Mouse (Mus musculus): ENCODE measurements around the gene Ifitm2. TPM values are rescaled to one million over a fixed set of nuclear protein-coding genes. Genes with fewer than 3 reads are reported as not detected.

The Ifitm2 gene
- polyA plus RNA-seq, 1 experiment from 2014 or later: 1,048 TPM

DNA sequence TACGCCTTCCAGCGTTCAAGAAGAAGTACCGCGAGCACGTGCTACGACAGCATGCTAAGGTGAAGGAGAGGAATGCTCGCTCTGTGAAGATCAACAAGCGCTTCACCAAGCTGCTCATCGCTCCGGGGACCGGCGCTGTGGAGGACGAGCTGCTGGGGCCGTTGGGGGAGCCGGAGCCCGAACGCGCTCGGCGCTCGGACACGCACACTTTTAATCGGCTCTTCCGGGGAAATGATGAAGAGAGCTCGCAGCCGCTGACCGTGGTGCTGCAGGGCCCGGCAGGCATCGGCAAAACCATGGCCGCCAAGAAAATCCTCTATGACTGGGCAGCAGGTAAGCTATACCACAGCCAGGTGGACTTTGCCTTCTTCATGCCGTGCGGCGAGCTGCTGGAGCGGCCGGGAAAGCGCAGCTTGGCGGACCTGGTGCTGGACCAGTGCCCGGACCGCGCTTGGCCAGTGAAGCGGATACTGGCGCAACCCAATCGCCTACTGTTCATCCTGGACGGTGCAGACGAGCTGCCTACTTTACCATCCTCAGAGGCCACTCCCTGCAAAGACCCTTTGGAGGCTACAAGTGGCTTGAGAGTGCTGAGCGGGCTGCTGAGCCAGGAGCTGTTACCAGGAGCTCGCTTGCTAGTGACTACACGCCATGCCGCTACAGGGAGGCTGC, 33.3 kb downstream of the Ifitm2 start:
- DNase-seq (ENCODE audit: low spot score): peak; percentile 74
- Histone ChIP-seq H3K9me3 (ENCODE audit: control insufficient read depth, low read length) (no peaks in the 10 kb centered on the region), H3K9ac (ENCODE audit: low read length) (peak overlapping the region; percentile 18; the same call in 1 of the 2 replicates), H3K36me3 (ENCODE audit: control insufficient read depth, insufficient read depth, low read length) (no peaks in the 10 kb centered on the region), H3K4me2 (replicated peaks; ENCODE audit: low read depth) (peak overlapping the region; percentile 59), H3K4me1 (replicated peaks; ENCODE audit: control insufficient read depth, insufficient read depth) (0 out of 2 replicates have a peak, but pooled peaks cover 2% of the 10 kb centered on the region), H3K4me3 (ENCODE audit: low read depth, low read length) (peak overlapping the region; percentile 39), H3K27ac (replicated peaks) (no peak overlapping the region), H3K27me3 (ENCODE audit: control insufficient read depth, insufficient read depth, low read length) (peaks cover 12% of the 10 kb centered on the region; the same call in 1 of the 2 replicates)
- no peak for TF ChIP-seq EP300 (optimal IDR thresholded peaks at IDR 0.05)
- TF ChIP-seq CTCF (IDR thresholded peaks at IDR 0.05; ENCODE audit: low read depth): no peak
- ATAC-seq (ENCODE audit: low FRiP score, low TSS enrichment): peak; percentile 54
- WGBS: 1% methylated on average over 49 of the region's 49 CpGs

DNA sequence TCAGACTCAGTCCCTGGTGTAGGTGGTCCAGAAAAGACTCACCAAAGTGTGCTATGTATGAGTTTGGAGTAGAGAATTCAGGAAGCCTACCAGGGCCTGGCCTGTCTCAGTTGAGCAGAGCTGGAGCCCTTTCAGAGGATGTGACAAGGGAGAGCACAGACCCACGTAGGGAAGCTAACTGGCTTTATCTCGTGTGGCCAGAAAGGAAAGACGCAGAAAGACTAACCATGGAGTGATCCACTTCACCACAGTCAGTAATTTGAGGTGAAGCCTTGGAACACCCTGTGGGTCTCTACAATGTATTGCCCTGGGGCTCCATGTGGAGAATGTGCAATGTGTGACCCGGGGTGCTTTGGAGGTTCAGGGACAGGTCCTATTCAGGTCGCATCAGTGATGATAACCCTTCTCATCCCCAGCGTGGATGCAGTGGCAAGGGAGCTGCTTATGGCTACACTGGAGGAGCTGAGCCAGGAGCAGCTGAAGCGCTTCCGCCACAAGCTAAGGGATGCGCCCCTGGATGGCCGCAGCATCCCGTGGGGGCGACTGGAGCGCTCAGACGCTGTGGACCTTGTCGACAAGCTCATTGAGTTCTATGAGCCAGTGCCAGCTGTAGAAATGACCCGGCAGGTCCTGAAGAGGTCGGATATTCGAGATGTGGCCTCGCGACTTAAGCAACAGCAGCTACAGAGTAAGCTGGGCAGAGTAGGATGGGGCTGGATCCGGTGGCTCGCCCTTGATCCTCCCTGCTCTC, 34.4 kb downstream of the Ifitm2 start:
- no peak overlapping the region for H3K9ac ChIP-seq (ENCODE audit: low read length)
- WGBS: 34% methylated on average over 22 of the region's 22 CpGs
- DNase-seq (ENCODE audit: low spot score) (no peak), ATAC-seq (ENCODE audit: low FRiP score, low TSS enrichment) (no peak)
- no peaks in the 10 kb centered on the region for H3K9me3 ChIP-seq (ENCODE audit: control insufficient read depth, low read length)
- no peak overlapping the region for H3K4me3 ChIP-seq (ENCODE audit: low read depth, low read length)
- H3K27me3 ChIP-seq (ENCODE audit: control insufficient read depth, insufficient read depth, low read length): peaks cover 12% of the 10 kb centered on the region; the same call in 1 of the 2 replicates
- H3K4me1 ChIP-seq (replicated peaks; ENCODE audit: control insufficient read depth, insufficient read depth): 0 out of 2 replicates have a peak, but pooled peaks cover 2% of the 10 kb centered on the region
- no peak overlapping the region for H3K27ac ChIP-seq (replicated peaks)
- no peaks in the 10 kb centered on the region for H3K36me3 ChIP-seq (ENCODE audit: control insufficient read depth, insufficient read depth, low read length)
- no peak for TF ChIP-seq CTCF (IDR thresholded peaks at IDR 0.05; ENCODE audit: low read depth)
- TF ChIP-seq EP300 (optimal IDR thresholded peaks at IDR 0.05): no peak
- no peak overlapping the region for H3K4me2 ChIP-seq (replicated peaks; ENCODE audit: low read depth)

DNA sequence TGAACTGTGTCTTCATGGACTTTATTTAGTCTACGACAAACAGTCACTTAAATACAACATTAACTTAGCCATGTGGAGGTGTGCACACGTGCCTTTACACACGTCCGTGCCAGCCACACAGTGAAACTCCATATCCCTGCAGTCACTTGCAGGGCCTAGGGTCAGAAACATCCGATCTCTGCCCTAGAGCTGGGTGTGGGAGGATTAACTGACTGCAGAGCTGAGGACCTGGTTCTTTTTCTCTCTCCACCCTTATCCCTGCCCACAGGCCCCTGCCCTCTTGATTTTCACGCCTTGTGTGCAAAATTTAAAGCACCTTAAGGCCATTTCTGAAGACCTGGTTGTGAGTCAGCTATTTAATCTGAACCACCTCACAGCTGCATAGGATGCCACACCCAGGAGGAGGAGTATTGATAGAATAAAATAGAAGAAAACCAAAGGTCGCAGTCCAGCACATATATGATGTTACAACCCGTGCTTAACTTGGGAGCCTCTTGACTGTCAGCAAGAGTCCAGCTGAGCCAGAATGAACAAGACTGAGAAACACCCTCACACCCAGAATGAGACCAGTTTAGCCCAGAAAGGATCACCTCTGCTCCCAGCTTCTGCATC, 35.3 kb downstream of the Ifitm2 start, which contains the start of gene Nlrp6:
Nlrp6 (plus strand) TSS at position 485 of the 612 bp plus-strand sequence.
- no peaks in the 10 kb centered on the region for H3K36me3 ChIP-seq (ENCODE audit: control insufficient read depth, insufficient read depth, low read length)
- no peak for TF ChIP-seq EP300 (optimal IDR thresholded peaks at IDR 0.05)
- no peak for TF ChIP-seq CTCF (IDR thresholded peaks at IDR 0.05; ENCODE audit: low read depth)
- ATAC-seq (ENCODE audit: low FRiP score, low TSS enrichment) (peak; percentile 58), DNase-seq (ENCODE audit: low spot score) (no peak)
- 51% methylated on average over 8 of the region's 8 CpGs for WGBS
- H3K4me1 ChIP-seq (replicated peaks; ENCODE audit: control insufficient read depth, insufficient read depth): 0 out of 2 replicates have a peak, but pooled peaks cover 2% of the 10 kb centered on the region
- no peak within 1 kb of the TSS for H3K4me2 ChIP-seq (replicated peaks; ENCODE audit: low read depth)
- no peak within 1 kb of the TSS for H3K4me3 ChIP-seq (ENCODE audit: low read depth, low read length)
- H3K9ac ChIP-seq (ENCODE audit: low read length): no peak within 1 kb of the TSS
- peaks cover 12% of the 10 kb centered on the region; the same call in 1 of the 2 replicates for H3K27me3 ChIP-seq (ENCODE audit: control insufficient read depth, insufficient read depth, low read length)
- H3K27ac ChIP-seq (replicated peaks): no peak within 1 kb of the TSS
- no peaks in the 10 kb centered on the region for H3K9me3 ChIP-seq (ENCODE audit: control insufficient read depth, low read length)

DNA sequence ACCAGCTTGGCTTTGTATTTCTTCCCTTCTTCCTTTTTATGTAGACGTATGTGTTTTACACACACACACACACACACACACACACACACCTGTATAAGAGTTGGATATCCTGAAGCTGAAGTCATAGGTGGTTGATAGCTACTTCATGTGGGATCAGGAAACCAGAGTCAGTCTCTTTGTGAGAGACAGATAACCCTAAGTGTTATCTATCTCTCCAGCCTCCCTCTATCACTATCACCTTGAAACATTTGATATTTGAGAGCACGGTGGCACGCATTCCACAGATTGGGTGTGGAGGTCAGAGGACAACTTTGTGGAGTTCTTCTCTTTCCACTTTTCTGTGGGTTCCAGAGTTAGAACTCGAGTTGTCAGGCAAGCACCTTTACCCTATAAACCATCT, 35.9 kb downstream of the Ifitm2 start:
- WGBS: 52% methylated on average over 4 of the region's 4 CpGs
- Histone ChIP-seq H3K36me3 (ENCODE audit: control insufficient read depth, insufficient read depth, low read length) (no peaks in the 10 kb centered on the region), H3K4me1 (replicated peaks; ENCODE audit: control insufficient read depth, insufficient read depth) (0 out of 2 replicates have a peak, but pooled peaks cover 2% of the 10 kb centered on the region), H3K9ac (ENCODE audit: low read length) (no peak overlapping the region), H3K27ac (replicated peaks) (no peak overlapping the region), H3K9me3 (ENCODE audit: control insufficient read depth, low read length) (no peaks in the 10 kb centered on the region), H3K27me3 (ENCODE audit: control insufficient read depth, insufficient read depth, low read length) (peaks cover 12% of the 10 kb centered on the region; the same call in 1 of the 2 replicates), H3K4me2 (replicated peaks; ENCODE audit: low read depth) (no peak overlapping the region), H3K4me3 (ENCODE audit: low read depth, low read length) (no peak overlapping the region)
- ATAC-seq (ENCODE audit: low FRiP score, low TSS enrichment) (no peak), DNase-seq (ENCODE audit: low spot score) (no peak)
- TF ChIP-seq CTCF (IDR thresholded peaks at IDR 0.05; ENCODE audit: low read depth): no peak
- TF ChIP-seq EP300 (optimal IDR thresholded peaks at IDR 0.05): no peak

DNA sequence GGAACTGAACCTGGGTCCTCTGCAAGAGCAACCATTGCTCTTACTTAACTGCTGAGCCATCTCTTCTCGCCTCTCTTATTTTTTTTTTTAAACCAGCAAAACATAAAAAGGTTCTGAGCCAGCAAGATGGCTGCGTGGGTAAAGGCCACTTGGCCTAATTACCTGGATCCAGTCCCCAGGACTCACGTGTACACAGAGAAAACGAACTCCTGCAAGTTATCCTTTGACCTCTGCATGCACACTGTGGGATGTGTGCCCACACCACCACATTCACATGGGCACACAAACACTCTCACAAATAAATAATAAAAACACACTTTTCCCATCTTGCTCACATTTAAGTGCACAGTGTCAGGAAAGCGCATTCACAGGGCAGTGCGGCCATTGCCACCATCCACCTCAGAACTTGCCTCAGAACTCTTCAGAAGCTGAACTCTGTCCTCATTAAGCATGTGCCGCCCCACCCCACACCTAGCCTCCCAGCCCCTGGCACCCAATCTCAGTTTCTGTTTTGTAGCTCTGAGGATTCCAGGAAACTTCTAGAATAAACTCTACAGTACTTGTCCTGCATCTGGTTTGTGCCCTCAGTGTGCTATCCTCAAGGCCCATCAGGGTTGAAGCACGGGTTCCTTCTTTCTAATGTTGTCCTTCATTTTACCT, 41.6 kb downstream of the Ifitm2 start:
- Histone ChIP-seq H3K4me1 (replicated peaks; ENCODE audit: control insufficient read depth, insufficient read depth) (0 out of 2 replicates have a peak, but pooled peaks cover 3% of the 10 kb centered on the region), H3K9ac (ENCODE audit: low read length) (no peak overlapping the region), H3K36me3 (ENCODE audit: control insufficient read depth, insufficient read depth, low read length) (no peaks in the 10 kb centered on the region), H3K4me2 (replicated peaks; ENCODE audit: low read depth) (no peak overlapping the region), H3K4me3 (ENCODE audit: low read depth, low read length) (no peak overlapping the region), H3K27me3 (ENCODE audit: control insufficient read depth, insufficient read depth, low read length) (no peaks in the 10 kb centered on the region), H3K27ac (replicated peaks) (no peak overlapping the region), H3K9me3 (ENCODE audit: control insufficient read depth, low read length) (no peaks in the 10 kb centered on the region)
- no peak for DNase-seq (ENCODE audit: low spot score)
- ATAC-seq (ENCODE audit: low FRiP score, low TSS enrichment): no peak; the same call in 1 of the 2 replicates
- TF ChIP-seq CTCF (IDR thresholded peaks at IDR 0.05; ENCODE audit: low read depth) (no peak), EP300 (optimal IDR thresholded peaks at IDR 0.05) (no peak)
- 80% methylated on average over 8 of the region's 8 CpGs for WGBS
